Mouse (Mus musculus): ENCODE data around the gene Plekhg5. TPM values are rescaled to one million over a fixed set of nuclear protein-coding genes. Genes with fewer than 3 reads are reported as not detected.
A peak's percentile ranks its signal among the peaks of the same experiment; 100 is the strongest.
"Not testable (repeated sequence)": the region's sequence is repeated elsewhere in the genome, so short reads cannot be mapped to it uniquely, and the experiment has no call there.

Plekhg5 gene
- polyA plus RNA-seq (2016; fragmentation: Nextera tagmentation; extraction: Ambion mirVana): 17.4 and 17.7 TPM in 2 replicates

- Histone ChIP-seq H3K4me2 (no peak within 1 kb of the TSS), H3K9ac (replicated peaks) (no peak within 1 kb of the TSS; the same call in 1 of the 2 replicates), H3K4me3 (replicated peaks) (no peak within 1 kb of the TSS), H3K9me3 (no peaks in the 10 kb centered on the region), H3K27me3 (no peaks in the 10 kb centered on the region), H3K27ac (0 out of 2 replicates have a peak within 1 kb of the TSS, but pooled peaks have one; percentile 13), H3K36me3 (no peaks in the 10 kb centered on the region), H3K4me1 (replicated peaks) (peaks cover 24% of the 10 kb centered on the region)
- no peak for ATAC-seq (ENCODE audit: insufficient number of reproducible peaks, insufficient read depth, low FRiP score, low TSS enrichment, low read depth)
- 67% methylated on average over 10 of the region's 10 CpGs for WGBS
These were observed at the start of gene Plekhg5 for GRCm38 (mm10) chr4:152072121-152072601. TSS of gene Plekhg5 (plus strand) at chr4:152072498.

GRCm38 (mm10) chr4:152022506-152022905 is 49.8 kb upstream of the Plekhg5 start:
- WGBS: 87% methylated on average over 8 of the region's 8 CpGs
- Histone ChIP-seq H3K27ac (no peak overlapping the region), H3K4me3 (replicated peaks) (no peak overlapping the region), H3K4me2 (no peak overlapping the region), H3K27me3 (no peaks in the 10 kb centered on the region), H3K36me3 (peaks cover 84% of the 10 kb centered on the region), H3K9me3 (no peaks in the 10 kb centered on the region), H3K4me1 (replicated peaks) (peaks cover 28% of the 10 kb centered on the region), H3K9ac (replicated peaks) (no peak overlapping the region)
- no peak for ATAC-seq (ENCODE audit: insufficient number of reproducible peaks, insufficient read depth, low FRiP score, low TSS enrichment, low read depth)

GRCm38 (mm10) chr4:152024525-152024924 is 47.8 kb upstream of the Plekhg5 start:
- 91% methylated on average over 11 of the region's 11 CpGs for WGBS
- no peak for ATAC-seq (ENCODE audit: insufficient number of reproducible peaks, insufficient read depth, low FRiP score, low TSS enrichment, low read depth)
- Histone ChIP-seq H3K27me3 (no peaks in the 10 kb centered on the region), H3K4me3 (replicated peaks) (no peak overlapping the region), H3K9me3 (no peaks in the 10 kb centered on the region), H3K27ac (no peak overlapping the region), H3K4me1 (replicated peaks) (peaks cover 39% of the 10 kb centered on the region), H3K9ac (replicated peaks) (0 out of 2 replicates have a peak overlapping the region, but pooled peaks have one; percentile 23), H3K4me2 (peak overlapping the region; percentile 97; the same call in 1 of the 2 replicates), H3K36me3 (peaks cover 65% of the 10 kb centered on the region)

GRCm38 (mm10) chr4:152026751-152027508 is 45.4 kb upstream of the Plekhg5 start:
- peak; percentile 62 for ATAC-seq (ENCODE audit: insufficient number of reproducible peaks, insufficient read depth, low FRiP score, low TSS enrichment, low read depth)
- H3K27ac ChIP-seq: peak overlapping the region; percentile 71
- H3K4me1 ChIP-seq (replicated peaks): peaks cover 39% of the 10 kb centered on the region
- peak overlapping the region; percentile 80 for H3K4me3 ChIP-seq (replicated peaks)
- 3% methylated on average over 41 of the region's 41 CpGs for WGBS
- peak overlapping the region; percentile 74 for H3K9ac ChIP-seq (replicated peaks)
- H3K36me3 ChIP-seq: peaks cover 41% of the 10 kb centered on the region
- H3K9me3 ChIP-seq: no peaks in the 10 kb centered on the region
- no peaks in the 10 kb centered on the region for H3K27me3 ChIP-seq
- H3K4me2 ChIP-seq: peak overlapping the region; percentile 97

GRCm38 (mm10) chr4:152027524-152027923 is 44.8 kb upstream of the Plekhg5 start, which contains the start of gene Zbtb48:
TSS of gene Zbtb48 (minus strand) at chr4:152027671.
- peak; percentile 92 for ATAC-seq (ENCODE audit: insufficient number of reproducible peaks, insufficient read depth, low FRiP score, low TSS enrichment, low read depth)
- WGBS: 0% methylated on average over 35 of the region's 35 CpGs

GRCm38 (mm10) chr4:152028456-152028855 is 43.8 kb upstream of the Plekhg5 start:
- peaks cover 39% of the 10 kb centered on the region for H3K4me1 ChIP-seq (replicated peaks)
- H3K27ac ChIP-seq: no peak overlapping the region
- ATAC-seq (ENCODE audit: insufficient number of reproducible peaks, insufficient read depth, low FRiP score, low TSS enrichment, low read depth): no peak

More at GRCm38 (mm10) chr4:152027524-152027923, 44.8 kb upstream of the Plekhg5 start, which contains the start of gene Zbtb48:
- peak within 1 kb of the TSS; percentile 97 for H3K4me2 ChIP-seq
- peaks cover 35% of the 10 kb centered on the region for H3K36me3 ChIP-seq
- H3K9me3 ChIP-seq: no peaks in the 10 kb centered on the region
- peak within 1 kb of the TSS; percentile 71 for H3K27ac ChIP-seq
- peak within 1 kb of the TSS; percentile 74 for H3K9ac ChIP-seq (replicated peaks)
- H3K4me1 ChIP-seq (replicated peaks): peaks cover 39% of the 10 kb centered on the region
- H3K27me3 ChIP-seq: peaks cover 3% of the 10 kb centered on the region; the same call in 1 of the 2 replicates
- H3K4me3 ChIP-seq (replicated peaks): peak within 1 kb of the TSS; percentile 80

GRCm38 (mm10) chr4:152029087-152029486 is 43.2 kb upstream of the Plekhg5 start:
- Histone ChIP-seq H3K9ac (replicated peaks) (no peak overlapping the region), H3K4me1 (replicated peaks) (peaks cover 39% of the 10 kb centered on the region), H3K9me3 (no peaks in the 10 kb centered on the region), H3K27ac (no peak overlapping the region), H3K4me3 (replicated peaks) (no peak overlapping the region), H3K27me3 (peaks cover 7% of the 10 kb centered on the region; the same call in 1 of the 2 replicates), H3K36me3 (peaks cover 20% of the 10 kb centered on the region), H3K4me2 (no peak overlapping the region)
- no peak for ATAC-seq (ENCODE audit: insufficient number of reproducible peaks, insufficient read depth, low FRiP score, low TSS enrichment, low read depth)
- WGBS: 48% methylated on average over 5 of the region's 5 CpGs

More at GRCm38 (mm10) chr4:152028456-152028855, 43.8 kb upstream of the Plekhg5 start:
- Histone ChIP-seq H3K27me3 (peaks cover 7% of the 10 kb centered on the region; the same call in 1 of the 2 replicates), H3K4me3 (replicated peaks) (peak overlapping the region; percentile 80), H3K9ac (replicated peaks) (peak overlapping the region; percentile 52), H3K4me2 (peak overlapping the region; percentile 97), H3K36me3 (peaks cover 26% of the 10 kb centered on the region), H3K9me3 (no peaks in the 10 kb centered on the region)
- 60% methylated on average over 15 of the region's 15 CpGs for WGBS

GRCm38 (mm10) chr4:152029997-152030396 is 42.3 kb upstream of the Plekhg5 start:
- Histone ChIP-seq H3K27me3 (peaks cover 7% of the 10 kb centered on the region; the same call in 1 of the 2 replicates), H3K4me1 (replicated peaks) (peaks cover 31% of the 10 kb centered on the region), H3K36me3 (peaks cover 10% of the 10 kb centered on the region), H3K9ac (replicated peaks) (no peak overlapping the region; the same call in 1 of the 2 replicates), H3K4me3 (replicated peaks) (no peak overlapping the region), H3K9me3 (no peaks in the 10 kb centered on the region), H3K27ac (no peak overlapping the region), H3K4me2 (no peak overlapping the region)
- no peak for ATAC-seq (ENCODE audit: insufficient number of reproducible peaks, insufficient read depth, low FRiP score, low TSS enrichment, low read depth)
- WGBS: 77% methylated on average over 4 of the region's 4 CpGs

- no peak for ATAC-seq (ENCODE audit: insufficient number of reproducible peaks, insufficient read depth, low FRiP score, low TSS enrichment, low read depth)
- no peak overlapping the region for H3K4me3 ChIP-seq (replicated peaks)
- no peak overlapping the region for H3K27ac ChIP-seq
- H3K9ac ChIP-seq (replicated peaks): no peak overlapping the region
- no peak overlapping the region for H3K4me2 ChIP-seq
- 89% methylated on average over 13 of the region's 13 CpGs for WGBS
- H3K4me1 ChIP-seq (replicated peaks): peaks cover 10% of the 10 kb centered on the region
- H3K9me3 ChIP-seq: no peaks in the 10 kb centered on the region
- H3K36me3 ChIP-seq: no peaks in the 10 kb centered on the region
- H3K27me3 ChIP-seq: peaks cover 7% of the 10 kb centered on the region; the same call in 1 of the 2 replicates
These were observed 39.4 kb upstream of the Plekhg5 start for GRCm38 (mm10) chr4:152032922-152033321.

- 91% methylated on average over 6 of the region's 6 CpGs for WGBS
- H3K4me1 ChIP-seq (replicated peaks): peaks cover 13% of the 10 kb centered on the region
- H3K36me3 ChIP-seq; H3K27me3 ChIP-seq; H3K4me3 ChIP-seq (replicated peaks); ATAC-seq (ENCODE audit: insufficient number of reproducible peaks, insufficient read depth, low FRiP score, low TSS enrichment, low read depth); H3K9me3 ChIP-seq; H3K4me2 ChIP-seq; H3K27ac ChIP-seq; H3K9ac ChIP-seq (replicated peaks): not testable (repeated sequence)
These were observed 35.8 kb upstream of the Plekhg5 start for GRCm38 (mm10) chr4:152036464-152036863.
